Mouse (Mus musculus): Measurements from ENCODE around the gene Sox5.

Gene Sox5

DNA sequence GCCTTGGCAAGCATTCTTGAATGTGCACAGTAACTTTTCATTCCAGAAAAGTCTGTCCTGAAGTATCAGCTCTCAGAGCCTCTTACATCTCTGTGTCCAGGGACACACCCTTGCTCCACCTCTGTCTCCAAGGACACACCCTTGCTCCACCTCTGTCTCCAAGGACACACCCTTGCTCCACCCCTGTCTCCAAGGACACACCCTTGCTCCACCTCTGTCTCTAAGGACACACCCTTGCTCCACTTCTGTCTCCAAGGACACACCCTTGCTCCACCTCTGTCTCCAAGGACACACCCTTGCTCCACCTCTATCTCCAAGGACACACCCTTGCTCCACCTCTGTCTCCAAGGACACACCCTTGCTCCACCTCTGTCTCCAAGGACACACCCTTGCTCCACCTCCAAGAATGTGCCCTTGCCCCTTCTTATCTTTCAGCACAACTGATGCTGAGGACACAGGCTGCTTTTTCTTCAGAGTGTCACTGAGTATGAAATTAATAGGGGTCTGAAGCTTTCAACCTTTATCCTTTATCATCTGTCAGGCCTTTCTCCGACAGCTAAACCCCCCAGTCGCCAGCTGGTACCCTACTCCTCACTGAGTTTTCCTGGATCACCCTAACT is 452.4 kb downstream of the Sox5 start:
- no peak for DNase-seq (ENCODE audit: low spot score in 2 of 2)

DNA sequence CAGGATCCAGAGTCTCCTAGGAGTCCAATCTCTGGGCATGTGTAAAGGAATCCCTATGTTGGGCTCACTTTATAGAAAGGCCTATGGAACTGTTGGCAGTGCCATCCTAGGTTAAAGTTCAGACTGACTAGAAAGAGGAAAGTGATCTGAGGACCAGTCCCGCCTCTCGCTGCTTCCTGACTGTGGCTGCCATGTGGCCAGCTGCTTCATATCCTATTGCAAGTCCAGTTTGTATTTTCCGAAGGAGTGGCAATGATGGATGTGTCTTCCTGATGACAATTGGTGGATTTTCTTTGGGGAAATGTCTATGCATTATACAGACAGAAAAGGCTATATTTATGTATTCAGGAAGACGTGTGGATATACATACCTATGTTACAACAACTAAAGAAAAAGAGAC is 453.0 kb downstream of the Sox5 start:
- no peak for DNase-seq (ENCODE audit: low spot score in 2 of 2)

DNA sequence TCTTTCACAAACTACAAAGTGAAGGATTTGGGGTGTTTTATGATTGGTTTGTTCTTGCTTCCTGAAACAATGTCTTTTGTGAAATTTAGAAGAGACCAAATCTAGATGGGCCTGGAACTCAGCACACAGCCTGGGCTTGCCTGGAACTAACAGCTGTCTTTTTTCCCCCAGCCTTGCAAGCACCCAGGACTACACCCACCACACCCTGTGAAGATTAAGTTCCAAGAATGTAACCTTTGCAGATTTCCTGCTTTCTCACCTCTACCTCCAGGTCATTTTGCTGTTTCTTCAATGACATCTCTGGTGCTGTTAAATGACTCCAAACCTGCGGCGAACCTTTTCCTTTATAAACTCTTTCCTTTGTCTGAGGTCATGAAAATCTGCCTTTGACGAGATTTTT is 455.0 kb downstream of the Sox5 start:
- no peak for DNase-seq (ENCODE audit: low spot score in 2 of 2)

DNA sequence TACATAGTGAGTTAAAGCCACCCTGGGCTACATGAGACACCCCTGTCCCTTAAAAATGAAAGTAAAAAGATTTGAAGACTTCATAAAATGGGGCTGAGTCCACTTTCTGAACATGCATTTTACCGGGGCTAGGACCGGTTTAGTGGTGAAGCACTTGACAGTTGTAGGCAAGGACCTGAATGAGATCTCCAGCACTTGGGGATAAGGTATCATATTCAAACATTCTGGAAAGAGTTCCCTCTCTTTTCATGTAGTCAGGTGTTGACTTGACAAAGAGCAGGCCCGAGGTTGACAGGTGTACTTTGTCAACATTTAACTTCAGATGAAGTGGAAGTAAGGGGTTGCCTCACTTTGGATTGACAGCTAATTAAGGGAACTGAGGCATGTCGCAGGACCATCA is 458.4 kb downstream of the Sox5 start:
- no peak for DNase-seq (ENCODE audit: low spot score in 2 of 2)

DNA sequence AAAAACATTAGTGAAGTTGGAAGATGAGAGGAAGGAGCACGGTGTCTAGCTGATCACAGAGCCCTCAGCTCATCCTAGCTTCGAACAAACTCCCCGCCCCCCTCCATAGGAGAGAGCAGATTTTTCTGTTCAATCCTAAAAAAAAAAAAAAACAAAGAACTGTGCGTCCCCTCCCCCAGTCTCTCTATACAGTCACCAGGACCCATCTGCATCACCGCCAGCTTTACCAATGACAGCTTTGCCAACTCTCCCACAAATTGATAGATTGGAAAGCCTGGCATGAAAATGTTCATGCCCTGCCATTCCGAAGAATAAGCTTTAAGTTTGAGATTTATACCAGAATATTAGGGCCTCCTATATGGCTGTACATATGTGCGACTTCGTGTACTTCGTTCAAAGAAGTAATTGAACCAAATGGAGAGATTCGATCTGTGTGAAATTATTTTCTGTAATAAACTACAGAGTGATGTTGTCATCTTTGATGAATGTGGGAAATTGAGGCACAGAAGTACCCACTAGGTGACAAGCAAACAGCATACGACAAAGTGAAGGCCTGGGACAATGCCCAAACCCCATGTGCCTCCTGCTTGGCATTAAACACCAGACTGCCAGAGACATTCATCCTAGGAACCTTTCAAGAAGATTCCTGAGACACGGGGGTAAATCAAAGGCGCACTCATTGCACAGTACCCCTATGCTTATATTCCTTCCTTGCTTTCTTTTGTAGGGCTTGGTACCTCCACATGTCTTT is 459.3 kb downstream of the Sox5 start:
- DNase-seq (ENCODE audit: low spot score in 2 of 2), result no peak

DNA sequence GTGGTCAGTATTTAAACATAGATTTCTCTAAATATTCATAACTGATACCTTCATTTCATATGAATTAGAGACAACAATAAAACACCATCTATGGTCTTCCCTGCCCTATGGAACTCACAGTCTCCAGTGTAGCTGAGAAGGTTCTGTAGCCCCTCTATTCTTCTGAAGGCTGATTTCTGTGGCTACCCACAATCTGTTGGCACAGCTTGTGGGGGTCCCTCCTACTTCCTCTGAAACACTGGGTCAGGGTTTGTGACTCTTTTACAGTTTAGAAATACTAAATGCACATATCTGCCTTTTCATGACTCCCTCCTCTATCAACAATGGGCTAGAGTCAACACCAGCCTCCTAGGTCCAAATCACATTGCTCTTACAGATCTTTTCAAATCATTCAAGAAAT is 461.4 kb downstream of the Sox5 start:
- no peak for DNase-seq (ENCODE audit: low spot score in 2 of 2)

DNA sequence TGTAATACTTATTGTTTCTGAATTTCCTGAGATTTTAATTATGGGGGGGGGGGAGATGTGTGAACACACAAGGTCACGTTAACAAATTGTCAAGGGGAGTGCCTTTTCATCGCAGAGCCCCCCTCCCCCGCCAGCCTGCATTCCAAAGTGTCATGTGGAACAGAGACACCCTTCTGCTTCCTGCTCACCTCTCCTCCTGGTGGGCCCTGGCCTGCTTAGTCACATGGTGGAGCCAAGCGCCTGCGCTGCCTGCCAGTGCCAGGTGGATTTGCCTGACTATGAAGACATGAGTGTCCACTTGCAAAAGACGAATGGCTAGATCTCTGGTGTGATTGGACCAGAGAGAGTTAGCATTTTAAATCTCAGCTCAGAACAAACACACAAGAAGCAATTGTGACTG is 462.1 kb downstream of the Sox5 start:
- DNase-seq (ENCODE audit: low spot score in 2 of 2), result no peak

DNA sequence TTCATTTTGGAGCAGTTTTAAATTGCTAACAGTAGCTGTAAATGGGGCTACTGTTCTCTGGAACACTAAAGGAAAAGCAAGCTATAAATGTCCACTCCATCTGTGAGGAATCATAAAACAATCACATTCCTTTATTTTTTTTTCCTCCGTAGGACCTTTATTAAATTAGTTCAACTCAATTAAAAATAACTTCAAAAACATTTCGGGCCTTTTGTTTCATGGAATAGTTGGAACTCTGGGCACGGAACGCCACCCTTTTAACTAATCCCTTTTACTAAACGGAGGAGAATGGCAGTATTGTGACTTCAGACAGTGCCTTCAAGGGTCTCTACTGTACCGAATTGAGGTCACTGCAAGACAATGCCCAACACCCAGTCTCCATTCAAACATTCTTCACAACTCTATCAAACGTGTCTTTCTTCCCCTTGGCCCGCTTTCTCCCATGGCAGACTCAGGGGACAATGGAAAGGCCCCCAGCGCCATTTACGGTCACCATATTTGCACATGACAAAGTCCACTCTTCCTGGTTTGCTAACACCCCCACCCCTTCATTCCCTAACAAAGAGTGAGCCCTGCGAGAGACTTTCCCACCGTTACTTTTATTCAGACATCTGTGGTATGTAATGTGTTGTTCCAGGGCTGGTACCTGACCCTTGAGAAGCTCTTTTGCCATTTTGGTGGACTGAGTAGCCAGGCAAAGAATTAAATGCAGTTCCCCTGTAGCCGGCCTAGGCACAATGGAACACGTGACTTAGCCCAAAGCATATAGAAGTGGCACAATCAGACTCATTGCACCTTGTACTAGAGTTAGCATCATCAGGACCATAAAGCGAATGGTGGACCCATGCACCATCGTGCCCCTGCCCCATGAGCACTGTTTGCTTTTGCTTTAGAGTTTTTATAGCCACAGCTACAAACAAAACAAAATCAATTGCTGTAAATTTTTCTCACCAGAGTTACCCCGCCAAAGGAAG is 468.7 kb downstream of the Sox5 start:
- DNase-seq (ENCODE audit: low spot score in 2 of 2), result no peak

DNA sequence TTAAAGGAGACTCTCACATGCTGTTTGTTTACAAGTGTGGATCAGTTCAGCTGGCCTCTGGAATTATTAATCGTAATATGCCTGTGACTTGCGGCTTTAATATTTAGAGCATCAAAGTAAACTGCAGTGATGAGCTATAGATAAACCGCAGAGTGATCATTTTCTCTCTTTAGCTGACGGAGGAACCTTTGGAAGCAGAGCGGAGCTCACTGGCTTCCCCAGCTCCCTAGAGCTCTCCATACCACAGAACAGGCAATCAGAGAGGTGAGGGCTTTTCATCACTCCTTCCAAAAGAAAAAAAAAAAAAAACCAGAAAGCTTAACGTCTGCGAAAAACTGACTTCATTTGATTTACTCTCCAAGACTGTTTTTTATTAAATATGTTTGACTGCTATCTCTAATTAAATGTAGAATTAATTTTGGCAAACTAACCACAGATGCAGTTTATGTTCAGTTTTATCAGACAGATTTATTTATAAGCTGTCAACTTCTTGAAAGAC is 469.4 kb downstream of the Sox5 start:
- DNase-seq (ENCODE audit: low spot score in 2 of 2), result no peak

DNA sequence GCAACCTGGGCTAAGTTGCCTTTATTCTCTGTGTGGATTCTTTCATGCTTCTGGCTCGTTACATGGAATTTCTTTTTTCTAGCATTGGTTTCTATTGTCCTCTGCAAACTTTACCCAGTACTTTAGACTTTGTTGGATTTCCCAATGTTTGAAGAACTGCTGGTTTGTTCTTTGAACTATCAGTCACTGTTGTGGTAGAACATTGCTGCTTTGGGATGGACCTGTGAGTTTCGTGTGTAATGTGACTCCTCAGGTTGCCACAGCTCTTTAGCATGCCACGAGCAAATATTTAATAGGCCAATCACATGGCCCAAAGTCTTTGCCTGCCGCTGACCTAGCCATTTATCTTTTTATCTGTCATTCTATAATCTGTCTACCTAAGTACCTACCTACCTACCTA is 470.0 kb downstream of the Sox5 start:
- DNase-seq (ENCODE audit: low spot score in 2 of 2), result no peak

DNA sequence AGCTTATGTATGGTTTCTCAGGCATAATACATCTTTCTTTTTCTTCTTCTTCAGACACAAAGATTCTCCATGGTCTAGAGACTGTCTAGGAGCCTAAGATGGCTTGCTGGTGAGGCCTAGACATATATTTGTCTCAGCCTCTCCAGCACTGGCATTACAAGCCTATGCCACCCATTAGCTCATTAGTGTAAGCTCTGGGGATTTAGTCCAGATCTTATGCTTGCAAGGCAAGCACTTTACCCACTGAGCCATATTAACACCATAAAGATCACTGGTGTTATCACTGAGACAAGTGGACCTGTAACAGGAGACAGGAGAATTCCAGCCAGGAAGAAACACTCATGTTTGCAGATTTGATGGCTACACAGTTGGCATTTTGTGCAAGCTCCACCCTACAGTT is 472.6 kb downstream of the Sox5 start:
- no peak for DNase-seq (ENCODE audit: low spot score in 2 of 2)

DNA sequence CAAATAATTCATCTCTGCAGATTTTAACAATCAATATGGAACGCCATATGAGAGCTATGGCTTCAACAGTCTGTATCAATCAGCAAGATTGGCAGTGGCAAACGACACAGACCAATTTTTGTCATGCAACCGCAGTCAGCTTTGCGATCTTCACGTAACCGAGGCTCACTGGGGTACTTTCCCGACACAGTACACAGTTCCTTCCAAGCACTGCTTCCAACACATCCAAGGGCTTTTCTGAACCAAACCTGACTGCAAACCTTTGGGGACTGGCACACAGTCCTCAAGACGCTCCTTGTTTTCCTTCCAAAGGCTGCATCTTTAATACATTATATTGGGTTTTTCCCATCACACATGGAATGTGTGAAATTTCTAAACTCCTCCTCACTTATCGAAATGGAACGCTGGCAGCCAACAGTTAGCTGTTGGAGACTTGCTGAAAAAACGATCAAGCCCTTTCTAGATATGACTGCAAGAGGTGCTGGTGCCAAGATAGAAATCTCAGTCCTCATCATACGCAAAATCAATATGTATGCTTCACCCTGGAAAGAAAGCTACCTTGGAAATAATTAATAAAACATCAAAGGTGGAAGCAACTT is 474.1 kb downstream of the Sox5 start:
- no peak for DNase-seq (ENCODE audit: low spot score in 2 of 2)

DNA sequence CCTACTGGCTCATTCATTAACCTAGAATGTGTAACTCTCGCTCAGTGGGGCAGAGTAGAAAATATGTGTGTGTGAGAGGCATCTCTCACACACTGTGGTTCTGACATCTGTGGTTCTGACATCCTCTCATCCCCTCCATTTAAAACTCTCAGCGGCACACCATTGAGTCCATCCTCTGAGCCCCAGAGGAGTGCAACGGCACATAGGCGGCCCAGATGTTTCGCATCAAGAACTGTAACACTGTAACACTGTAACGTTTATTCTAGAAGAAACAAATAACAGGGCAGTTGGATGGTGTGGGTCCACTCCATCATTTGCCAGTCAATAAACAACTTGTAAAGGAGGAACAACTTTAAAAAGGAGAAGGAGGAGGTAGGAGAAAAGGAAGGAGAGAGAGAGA is 479.0 kb downstream of the Sox5 start:
- DNase-seq (ENCODE audit: low spot score in 2 of 2), result no peak

DNA sequence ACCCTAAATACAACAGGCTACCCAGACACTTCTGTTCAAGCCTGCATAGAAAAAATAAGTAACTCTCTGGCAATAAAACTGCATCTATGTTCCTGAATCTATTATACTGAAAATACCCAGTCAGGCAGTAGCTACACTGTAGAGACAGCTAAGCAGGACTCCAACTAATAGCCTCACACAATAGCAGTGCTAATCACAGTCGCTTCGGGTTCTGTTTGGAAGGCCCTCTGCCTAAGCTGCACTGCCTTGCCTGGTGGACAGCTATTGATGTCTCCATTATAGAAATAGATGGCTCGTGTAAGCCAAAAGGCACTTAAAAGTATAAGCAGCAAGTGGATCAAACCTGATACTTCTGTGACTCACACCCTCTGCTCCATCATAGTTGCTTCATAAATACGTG is 480.7 kb downstream of the Sox5 start:
- DNase-seq (ENCODE audit: low spot score in 2 of 2), result no peak

DNA sequence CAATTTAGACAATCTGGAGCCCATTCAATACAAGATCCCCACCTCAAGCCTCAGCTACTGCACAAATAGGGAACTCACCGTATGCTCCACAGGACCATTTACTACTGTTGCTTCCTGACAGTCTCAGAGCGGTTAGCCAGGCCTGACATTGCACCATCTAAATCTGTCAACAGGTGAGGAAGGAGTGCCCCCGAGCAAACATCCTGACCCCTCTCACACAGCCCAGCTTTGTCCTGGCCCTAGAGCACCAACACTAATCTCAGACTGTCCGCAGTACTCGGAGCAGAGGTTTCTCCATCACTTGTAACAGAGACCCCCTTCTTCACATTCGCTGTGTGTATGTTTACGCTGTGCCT is 482.3 kb downstream of the Sox5 start:
- DNase-seq (ENCODE audit: low spot score in 2 of 2), result no peak

DNA sequence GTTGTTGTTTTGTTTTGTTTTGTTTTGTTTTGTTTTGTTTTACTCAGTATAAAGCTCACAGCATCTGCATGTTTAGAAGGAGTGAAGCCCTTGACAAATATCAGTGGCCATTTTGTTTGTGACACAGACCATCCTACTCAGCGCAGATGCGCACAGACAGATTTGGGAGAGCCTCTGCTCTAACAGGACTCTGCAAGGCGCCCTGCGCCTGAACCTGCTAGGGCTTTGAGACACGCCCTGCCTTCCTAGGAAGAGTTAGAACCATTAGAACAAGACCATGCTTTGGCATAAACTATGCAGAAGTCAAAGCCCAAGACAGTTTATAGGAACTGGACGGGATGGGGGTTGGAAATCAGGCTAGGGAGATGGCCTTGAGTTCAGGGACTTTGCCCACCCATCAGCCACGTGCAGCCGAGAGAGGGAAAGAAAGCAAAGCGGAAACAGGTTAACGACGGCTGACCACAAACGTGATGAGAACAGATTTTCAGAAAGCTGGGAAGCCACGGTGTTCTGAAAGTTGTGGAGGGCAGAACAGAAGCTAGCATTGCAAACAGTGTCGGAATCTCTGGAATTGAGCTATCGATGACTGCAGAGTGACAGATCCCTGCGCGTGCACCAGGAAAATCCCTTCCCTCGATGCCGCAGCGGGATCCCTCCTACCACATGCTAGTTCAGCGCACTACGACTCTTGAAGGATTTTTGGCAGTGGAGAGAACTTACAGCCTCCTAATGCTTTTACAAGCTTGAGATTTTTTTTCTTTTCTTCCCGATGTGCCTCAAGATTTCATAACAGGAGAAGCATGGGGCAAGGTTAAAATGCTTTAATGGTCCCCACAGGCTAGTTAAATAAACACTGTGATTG is 482.9 kb downstream of the Sox5 start:
- no peak for DNase-seq (ENCODE audit: low spot score in 2 of 2)

DNA sequence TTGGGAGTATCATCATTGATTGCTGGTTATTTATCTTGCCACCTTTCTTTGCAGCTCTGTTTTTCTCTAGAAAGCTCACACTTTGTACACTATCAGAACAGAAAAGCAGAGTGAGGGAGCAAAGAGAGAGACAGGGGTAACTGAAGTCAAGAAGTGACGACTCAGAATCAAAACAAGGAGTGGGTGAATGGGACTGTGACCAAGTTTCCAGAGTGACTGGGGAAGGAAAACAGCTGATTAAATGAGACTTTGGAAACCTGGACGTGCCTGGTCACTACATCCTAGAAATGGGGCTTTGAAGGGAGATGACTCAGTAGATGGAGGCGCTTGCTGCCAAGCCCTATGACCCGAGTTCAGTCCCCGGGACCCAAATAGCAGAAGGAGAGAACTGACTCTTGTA is 483.9 kb downstream of the Sox5 start:
- no peak for DNase-seq (ENCODE audit: low spot score in 2 of 2)

DNA sequence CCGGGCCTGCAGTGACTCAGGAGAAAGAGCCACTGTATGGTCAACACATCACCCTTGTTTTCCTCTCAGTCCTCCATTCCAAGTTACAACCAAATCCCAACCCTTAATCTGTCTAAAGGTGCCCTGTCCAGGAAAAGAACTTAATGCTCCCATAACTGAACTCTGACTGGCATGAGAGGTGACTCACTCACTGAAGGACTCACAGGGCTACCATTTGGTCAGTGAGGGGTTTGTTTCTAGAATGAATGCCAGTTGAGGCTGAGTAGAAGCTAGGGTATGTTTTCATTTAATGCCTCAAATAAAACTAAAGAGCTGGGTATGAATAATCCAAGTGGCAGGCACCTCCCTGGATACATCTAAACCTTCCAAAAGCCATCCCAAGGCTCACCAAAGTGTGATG is 484.6 kb downstream of the Sox5 start:
- DNase-seq (ENCODE audit: low spot score in 2 of 2), result no peak

DNA sequence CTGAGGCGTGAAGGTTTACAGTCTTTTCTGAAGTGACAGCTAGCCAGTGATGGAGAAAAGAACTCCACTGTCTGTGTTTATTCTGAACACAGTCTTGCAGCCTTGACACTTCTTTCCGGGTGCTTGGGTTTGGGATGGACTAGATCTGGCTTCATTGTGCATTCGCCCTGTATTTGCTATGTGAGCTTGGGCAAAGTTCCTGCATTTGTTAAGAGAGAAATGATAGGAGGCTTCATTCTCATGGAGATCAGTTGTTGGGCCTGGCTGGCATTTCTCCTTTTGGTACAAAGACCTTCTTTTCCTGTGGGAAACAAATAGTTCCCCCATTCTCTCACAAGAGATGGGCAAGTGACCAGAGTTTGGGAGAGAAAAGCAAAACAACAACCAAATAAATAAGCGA is 490.3 kb downstream of the Sox5 start:
- DNase-seq (ENCODE audit: low spot score in 2 of 2), result no peak

DNA sequence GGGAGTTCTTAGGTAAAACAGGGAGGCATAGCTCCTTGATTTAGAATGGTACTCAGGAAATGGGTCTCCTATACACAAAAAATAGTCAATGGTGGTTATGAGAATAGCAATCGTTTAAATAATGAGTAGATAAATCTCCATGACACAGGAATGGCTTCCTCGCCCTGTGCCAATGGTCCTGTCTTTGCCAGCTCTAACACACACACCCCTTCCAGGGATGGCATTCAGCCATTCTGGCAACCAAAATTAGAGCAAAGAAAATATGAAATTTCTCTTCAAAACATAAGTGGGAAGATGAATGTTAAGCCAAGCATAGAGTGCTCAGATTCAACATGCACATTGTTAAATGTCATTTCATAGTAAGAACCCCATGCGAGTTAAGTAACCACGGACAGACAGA is 495.7 kb downstream of the Sox5 start:
- peak in 1 of 2 experiments; percentile 31 for DNase-seq (ENCODE audit: low spot score in 2 of 2)

DNA sequence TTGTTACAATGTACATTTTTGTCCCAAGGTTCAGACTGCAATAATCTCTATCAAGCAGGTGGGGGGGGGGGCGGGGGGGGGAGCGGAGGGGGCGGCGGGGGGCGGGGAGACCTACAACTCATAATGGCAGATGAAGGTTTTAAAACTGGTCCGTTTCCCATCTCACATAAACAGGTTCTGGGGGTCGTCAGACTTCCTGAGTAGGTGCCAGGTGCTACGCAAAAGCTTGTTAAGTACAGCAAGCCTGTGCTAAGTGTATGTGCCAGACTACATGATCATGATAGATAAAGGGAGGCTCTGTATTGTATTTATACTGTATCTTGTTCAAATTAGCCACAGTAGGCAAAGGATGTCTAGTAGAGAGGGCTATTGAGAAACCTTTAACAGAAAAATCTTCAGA is 498.6 kb downstream of the Sox5 start:
- no peak for DNase-seq (ENCODE audit: low spot score in 2 of 2)

All from urinary bladder, postnatal 36 days (tissue).